Mouse (Mus musculus) lung, embryonic 15.5 days (tissue): Measurements from ENCODE around the gene Fam214b. TPM values are rescaled to one million over a fixed set of nuclear protein-coding genes. Genes with fewer than 3 reads are reported as not detected.

ENCODE experiments used
- ATAC-seq: fragments of 200-750 bp; cut with Nextera tagmentation; 2 replicates; pipeline ENCODE4 v1.8.0; 2017; ENCODE audit warnings: moderate number of reproducible peaks, borderline replicate concordance; ENCODE audit not compliant: low FRiP score, low TSS enrichment; ENCODE audit errors: extremely low read depth
- H3K27ac ChIP-seq: fragments of 300-500 bp; sonication (generic); 2 replicates; pipeline ENCODE4 v1.5.1; 2015; ENCODE audit warnings: moderate library complexity, mild to moderate bottlenecking, inconsistent platforms
- H3K27me3 ChIP-seq: fragments of 300-500 bp; sonication (generic); 2 replicates; pipeline ENCODE4 v1.6.1; 2015; ENCODE audit warnings: inconsistent platforms
- H3K36me3 ChIP-seq: fragments of 300-500 bp; sonication (generic); 2 replicates; pipeline ENCODE4 v1.6.1; 2015; ENCODE audit warnings: inconsistent platforms
- H3K4me1 ChIP-seq: fragments of 300-500 bp; sonication (generic); 2 replicates; pipeline ENCODE4 v1.6.1; 2015; ENCODE audit warnings: inconsistent platforms
- H3K4me2 ChIP-seq: fragments of 300-500 bp; sonication (generic); 2 replicates; pipeline ENCODE4 v1.6.1; 2015; ENCODE audit warnings: inconsistent platforms, mild to moderate bottlenecking, moderate library complexity
- H3K4me3 ChIP-seq: fragments of 300-500 bp; sonication (generic); 2 replicates; pipeline ENCODE4 v1.5.1; 2015; ENCODE audit warnings: mild to moderate bottlenecking, inconsistent platforms
- H3K9ac ChIP-seq: fragments of 300-500 bp; sonication (generic); 2 replicates; pipeline ENCODE4 v1.6.1; 2015; ENCODE audit warnings: inconsistent platforms
- H3K9me3 ChIP-seq: fragments of 300-500 bp; sonication (generic); 2 replicates; pipeline ENCODE4 v1.6.1; 2016; ENCODE audit warnings: inconsistent platforms
- WGBS: fragments of 180-500 bp; shearing (Covaris S2); methylation state at CpG from one replicate; pipeline ENCODE4 v1.1.7; 2015; 5-methylcytosine and 5-hydroxymethylcytosine counted together
- polyA plus RNA-seq: library from polyadenylated mRNA; unstranded; fragments of >200 nt; fragmentation: Nextera tagmentation; extraction: Ambion mirVana; gene quantifications from 2 replicates; pipeline ENCODE4 v1.2.1, GENCODE M21; 2015

Fam214b gene
- polyA plus RNA-seq, 1 experiment from 2014 or later: 11.2 TPM

DNA sequence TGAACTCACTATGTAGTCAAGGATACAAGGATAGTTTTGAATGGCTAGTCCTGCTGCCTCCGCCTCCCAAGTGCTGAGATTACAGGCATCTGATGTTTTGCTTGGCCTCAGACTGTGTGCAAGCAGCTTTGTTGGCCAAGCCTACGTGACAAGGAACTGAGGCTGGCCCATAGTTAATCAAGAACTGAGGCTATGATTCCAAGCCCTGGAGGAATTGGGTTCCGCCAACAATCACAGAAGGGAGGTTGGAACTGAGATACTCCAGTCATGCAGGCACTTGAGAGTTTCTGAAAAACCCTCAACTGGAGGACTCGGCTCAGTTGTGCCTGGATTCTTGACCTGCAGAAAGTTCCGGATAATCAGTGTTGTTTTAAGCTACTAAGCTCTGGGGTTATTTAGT is 11.6 kb upstream of the Fam214b start:
- Histone ChIP-seq H3K9me3 (no peaks in the 10 kb centered on the region), H3K4me3 (no peak overlapping the region), H3K27ac (no peak overlapping the region), H3K36me3 (no peaks in the 10 kb centered on the region), H3K4me1 (0 out of 2 replicates have a peak, but pooled peaks cover 5% of the 10 kb centered on the region), H3K27me3 (peaks cover 10% of the 10 kb centered on the region), H3K9ac (no peak overlapping the region), H3K4me2 (no peak overlapping the region)
- ATAC-seq: no peak
- 77% methylated on average over 5 of the region's 5 CpGs for WGBS

DNA sequence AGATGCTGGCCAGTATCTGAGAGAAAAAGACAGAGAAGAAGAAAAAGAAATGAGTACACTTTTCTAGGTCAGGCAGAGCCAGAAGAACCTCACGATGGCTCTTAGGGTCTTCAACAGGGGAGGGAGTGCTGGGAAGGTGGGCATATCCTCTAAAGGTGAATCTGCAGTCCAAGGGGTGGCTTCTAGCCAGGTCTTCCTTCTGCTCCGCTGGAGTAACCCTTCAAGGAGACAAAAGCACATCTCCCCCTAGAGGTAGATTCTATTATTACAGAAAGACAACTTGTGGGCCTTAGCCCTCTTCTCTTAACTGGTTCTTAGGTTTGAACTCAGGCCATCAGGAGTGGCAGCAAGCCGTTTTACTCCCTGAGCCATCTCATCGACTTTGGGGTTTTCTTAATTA is 6.6 kb upstream of the Fam214b start:
- Histone ChIP-seq H3K4me1 (no peaks in the 10 kb centered on the region), H3K27me3 (no peaks in the 10 kb centered on the region), H3K36me3 (no peaks in the 10 kb centered on the region), H3K9me3 (no peaks in the 10 kb centered on the region), H3K4me3 (no peak overlapping the region), H3K27ac (no peak overlapping the region), H3K4me2 (no peak overlapping the region), H3K9ac (no peak overlapping the region)
- WGBS: 18% methylated on average over 4 of the region's 4 CpGs
- no peak for ATAC-seq

DNA sequence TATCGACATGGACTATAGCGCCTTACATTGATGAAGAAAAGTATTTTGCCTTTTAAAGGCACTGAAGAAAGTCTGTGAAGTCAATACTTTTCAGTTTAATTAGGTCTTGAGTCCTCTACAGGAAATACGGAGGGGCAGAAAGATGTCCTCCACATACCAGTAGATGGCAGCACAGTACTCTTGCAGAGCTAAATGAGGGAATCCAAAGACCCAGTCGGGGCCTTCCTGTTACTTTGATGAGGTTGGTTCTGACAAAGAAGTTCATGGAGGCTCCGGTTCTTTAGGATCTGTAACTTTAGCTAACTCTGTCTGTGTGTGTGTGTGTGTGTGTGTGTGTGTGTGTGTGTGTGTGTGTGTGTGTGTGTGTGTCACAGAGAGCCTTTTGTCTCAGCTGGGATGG is 1.2 kb upstream of the Fam214b start:
- Histone ChIP-seq H3K9ac (no peak overlapping the region), H3K36me3 (no peaks in the 10 kb centered on the region), H3K4me2 (peak overlapping the region; percentile 90; the same call in 1 of the 2 replicates), H3K27ac (no peak overlapping the region), H3K9me3 (no peaks in the 10 kb centered on the region), H3K4me1 (peaks cover 24% of the 10 kb centered on the region), H3K4me3 (no peak overlapping the region), H3K27me3 (no peaks in the 10 kb centered on the region)
- WGBS: 3% methylated on average over 5 of the region's 5 CpGs
- no peak for ATAC-seq

DNA sequence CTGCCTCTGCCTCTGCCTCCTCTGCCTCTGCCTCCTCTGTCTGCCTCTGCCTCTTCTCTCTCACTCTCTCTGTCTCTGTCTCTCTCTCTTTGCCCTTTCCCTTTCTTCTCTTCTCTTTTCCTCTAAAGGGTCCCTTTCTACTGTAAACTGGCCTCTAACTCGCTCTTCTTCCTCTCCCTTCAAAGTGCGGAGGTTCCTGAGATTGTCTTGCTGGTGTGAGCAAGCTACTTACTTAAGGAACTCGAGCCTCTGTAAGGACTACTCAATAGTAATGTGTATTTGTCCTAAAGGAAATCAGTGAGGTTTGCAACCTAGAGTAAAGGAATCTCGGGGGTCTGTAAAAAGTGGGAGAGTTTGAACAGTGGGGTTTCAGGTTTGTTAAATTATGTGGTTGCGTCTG is 587 bp upstream of the Fam214b start:
- H3K27ac ChIP-seq: no peak overlapping the region
- 48% methylated on average over 5 of the region's 5 CpGs for WGBS

DNA sequence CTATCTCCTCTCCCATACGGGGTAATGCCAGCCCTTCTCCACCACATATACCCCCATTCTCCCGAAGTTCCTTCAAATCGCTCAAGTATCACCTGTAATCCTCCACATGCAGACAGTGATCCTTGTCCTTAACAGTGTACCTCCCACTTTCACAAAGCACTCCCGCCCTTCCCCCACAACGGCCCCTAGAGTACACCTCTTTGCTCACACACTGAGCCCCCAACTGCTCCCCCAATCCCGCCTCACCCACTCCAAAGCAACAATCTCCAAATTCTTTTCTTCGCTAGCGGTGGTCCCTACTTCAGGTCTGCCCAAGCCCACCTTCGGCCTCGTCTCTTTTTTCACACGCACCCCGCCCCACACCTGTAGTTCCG is 748 bp downstream of the Fam214b start:
- H3K27ac ChIP-seq: peak overlapping the region; percentile 72; the same call in 1 of the 2 replicates
- H3K9me3 ChIP-seq: no peaks in the 10 kb centered on the region
- H3K4me2 ChIP-seq: peak overlapping the region; percentile 90
- no peaks in the 10 kb centered on the region for H3K36me3 ChIP-seq
- H3K4me3 ChIP-seq: peak overlapping the region; percentile 55
- peaks cover 30% of the 10 kb centered on the region for H3K4me1 ChIP-seq
- WGBS: 4% methylated on average over 13 of the region's 13 CpGs
- H3K27me3 ChIP-seq: no peaks in the 10 kb centered on the region
- ATAC-seq: peak; percentile 2; the same call in 1 of the 2 replicates
- peak overlapping the region; percentile 29; the same call in 1 of the 2 replicates for H3K9ac ChIP-seq

More for the DNA sequence above, 587 bp upstream of the Fam214b start:
- no peak overlapping the region for H3K9ac ChIP-seq
- no peaks in the 10 kb centered on the region for H3K27me3 ChIP-seq
- H3K4me1 ChIP-seq: peaks cover 24% of the 10 kb centered on the region
- H3K9me3 ChIP-seq: no peaks in the 10 kb centered on the region
- peak overlapping the region; percentile 90; the same call in 1 of the 2 replicates for H3K4me2 ChIP-seq
- no peak overlapping the region for H3K4me3 ChIP-seq
- ATAC-seq: no peak
- no peaks in the 10 kb centered on the region for H3K36me3 ChIP-seq

DNA sequence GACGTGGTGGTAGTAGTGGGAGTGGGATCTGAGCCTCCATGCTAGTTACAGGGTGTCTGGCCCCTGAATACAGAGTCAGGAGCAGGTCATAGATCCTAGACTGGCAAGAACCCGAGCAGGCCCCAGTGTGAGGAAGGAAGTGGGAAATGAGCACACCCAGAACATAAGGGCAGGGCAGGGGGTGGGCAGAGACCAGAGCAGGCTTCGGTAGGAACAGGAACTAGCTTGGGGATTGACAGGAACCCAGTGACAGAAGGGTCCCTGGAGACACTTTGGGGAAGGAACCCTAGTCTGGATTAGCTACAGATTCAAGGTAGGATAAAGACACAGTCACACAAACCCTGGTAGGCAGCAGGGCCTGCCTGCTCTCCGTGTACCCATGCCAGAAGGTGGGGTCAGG is 1.3 kb downstream of the Fam214b start:
- Histone ChIP-seq H3K4me2 (peak overlapping the region; percentile 90), H3K4me3 (peak overlapping the region; percentile 55), H3K36me3 (no peaks in the 10 kb centered on the region), H3K9me3 (no peaks in the 10 kb centered on the region), H3K9ac (no peak overlapping the region), H3K27me3 (no peaks in the 10 kb centered on the region), H3K27ac (peak overlapping the region; percentile 72), H3K4me1 (peaks cover 31% of the 10 kb centered on the region)
- 22% methylated on average over 4 of the region's 4 CpGs for WGBS
- no peak for ATAC-seq

DNA sequence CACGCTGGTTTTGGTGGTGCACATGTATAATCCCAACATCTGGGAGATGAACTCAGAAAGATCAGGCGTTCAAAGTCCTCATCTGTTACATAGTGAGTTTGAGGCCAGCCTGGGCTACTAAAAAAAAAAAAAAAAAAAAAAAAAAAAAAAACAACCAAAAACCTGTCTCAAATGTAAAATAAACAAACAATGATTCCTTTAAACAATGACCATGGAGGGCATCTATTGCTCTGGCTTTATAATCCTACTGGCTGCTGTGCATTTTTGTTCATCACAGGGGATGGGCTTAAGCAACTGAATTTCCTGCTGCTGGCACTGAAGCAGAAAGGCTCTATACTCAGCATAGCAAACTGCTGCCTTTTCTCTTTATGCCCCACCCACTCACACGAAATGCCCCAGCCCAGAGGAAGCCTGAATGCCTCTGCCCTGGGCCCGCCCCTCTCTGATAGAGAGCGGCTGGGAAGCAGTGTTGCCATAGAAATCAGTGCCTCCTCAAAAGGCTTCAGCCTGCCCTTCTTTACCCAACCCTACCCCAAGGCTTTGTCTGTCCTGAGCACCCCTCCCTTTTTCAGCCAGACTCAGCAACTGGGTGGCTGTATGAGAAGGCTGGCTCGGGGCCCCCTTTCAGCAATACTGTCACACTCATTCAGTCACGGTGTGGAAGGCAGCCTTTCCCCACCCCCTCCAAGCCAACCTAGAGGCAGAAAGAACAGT is 2.2 kb downstream of the Fam214b start:
- H3K9me3 ChIP-seq: no peaks in the 10 kb centered on the region
- peak overlapping the region; percentile 14; the same call in 1 of the 2 replicates for H3K4me3 ChIP-seq
- no peaks in the 10 kb centered on the region for H3K36me3 ChIP-seq
- WGBS: 11% methylated on average over 7 of the region's 7 CpGs
- H3K27ac ChIP-seq: peak overlapping the region; percentile 72
- 0 out of 2 replicates have a peak overlapping the region, but pooled peaks have one; percentile 10 for H3K9ac ChIP-seq
- no peaks in the 10 kb centered on the region for H3K27me3 ChIP-seq
- ATAC-seq: peak; percentile 12; the same call in 1 of the 2 replicates
- H3K4me1 ChIP-seq: peaks cover 39% of the 10 kb centered on the region
- H3K4me2 ChIP-seq: peak overlapping the region; percentile 90

DNA sequence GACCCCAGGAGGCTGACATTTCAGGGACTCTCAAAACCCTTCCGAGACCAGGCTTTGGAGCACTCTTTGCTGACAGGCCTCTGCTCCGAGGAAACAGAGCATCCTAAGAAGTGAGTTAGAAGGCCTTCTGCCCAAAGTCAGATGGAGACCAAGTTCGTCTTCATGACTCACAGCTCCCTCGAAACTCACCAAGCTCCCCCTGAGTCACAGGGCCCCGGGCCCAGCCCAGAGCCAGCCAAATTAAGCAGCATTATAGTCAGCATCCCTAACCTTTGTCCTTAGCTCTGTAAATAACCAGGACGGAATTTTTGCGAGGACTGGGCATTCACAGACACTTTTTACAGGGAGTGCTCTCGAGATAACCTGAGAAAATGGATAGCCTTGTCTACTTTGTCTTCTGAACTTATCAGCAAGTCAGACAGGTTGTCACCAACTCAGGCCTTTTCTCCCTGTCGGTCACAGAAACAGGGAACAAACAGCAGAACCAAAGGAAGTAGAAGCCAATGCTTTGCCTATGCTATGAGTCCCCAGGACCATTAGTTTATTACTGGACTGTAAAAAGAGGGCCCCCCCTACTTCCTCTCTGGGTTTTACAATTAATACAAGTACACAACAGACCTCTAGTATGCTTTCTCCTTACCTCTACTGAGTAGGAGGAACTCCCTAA is 5.0 kb downstream of the Fam214b start:
- H3K4me2 ChIP-seq: no peak overlapping the region
- peaks cover 42% of the 10 kb centered on the region for H3K4me1 ChIP-seq
- WGBS: 63% methylated on average over 9 of the region's 9 CpGs
- H3K27me3 ChIP-seq: no peaks in the 10 kb centered on the region
- no peak overlapping the region for H3K9ac ChIP-seq
- peaks cover 8% of the 10 kb centered on the region for H3K36me3 ChIP-seq
- H3K27ac ChIP-seq: no peak overlapping the region
- H3K4me3 ChIP-seq: no peak overlapping the region
- ATAC-seq: no peak
- no peaks in the 10 kb centered on the region for H3K9me3 ChIP-seq

DNA sequence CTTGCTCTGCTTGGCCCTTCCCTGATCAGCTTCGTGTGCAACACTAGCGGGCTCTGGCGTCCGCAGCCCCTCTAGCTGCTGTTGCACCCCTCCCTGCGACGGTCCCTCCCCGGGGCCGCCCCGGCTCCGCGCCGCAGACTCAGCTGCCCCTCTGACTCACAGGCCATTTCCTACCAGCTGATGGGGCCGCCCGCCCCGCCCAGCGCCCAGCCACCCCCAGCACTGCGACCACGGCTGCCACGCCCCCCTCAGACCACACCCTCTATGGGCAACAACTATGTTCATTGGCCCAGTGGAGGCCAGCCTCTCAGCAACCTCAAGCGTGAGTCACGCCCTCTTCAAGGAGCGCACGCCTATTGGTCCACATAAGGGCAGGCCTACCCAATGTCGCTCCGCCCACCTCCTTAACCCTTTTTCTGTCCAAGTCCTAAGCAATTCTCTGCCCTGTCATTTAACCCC is 5.9 kb downstream of the Fam214b start:
- Histone ChIP-seq H3K4me3 (peak overlapping the region; percentile 77), H3K9ac (peak overlapping the region; percentile 73), H3K4me1 (peaks cover 38% of the 10 kb centered on the region), H3K9me3 (no peaks in the 10 kb centered on the region), H3K36me3 (peaks cover 11% of the 10 kb centered on the region), H3K27ac (peak overlapping the region; percentile 71), H3K4me2 (peak overlapping the region; percentile 90), H3K27me3 (no peaks in the 10 kb centered on the region)
- peak; percentile 97 for ATAC-seq
- WGBS: under 1% methylated on average over 25 of the region's 25 CpGs

DNA sequence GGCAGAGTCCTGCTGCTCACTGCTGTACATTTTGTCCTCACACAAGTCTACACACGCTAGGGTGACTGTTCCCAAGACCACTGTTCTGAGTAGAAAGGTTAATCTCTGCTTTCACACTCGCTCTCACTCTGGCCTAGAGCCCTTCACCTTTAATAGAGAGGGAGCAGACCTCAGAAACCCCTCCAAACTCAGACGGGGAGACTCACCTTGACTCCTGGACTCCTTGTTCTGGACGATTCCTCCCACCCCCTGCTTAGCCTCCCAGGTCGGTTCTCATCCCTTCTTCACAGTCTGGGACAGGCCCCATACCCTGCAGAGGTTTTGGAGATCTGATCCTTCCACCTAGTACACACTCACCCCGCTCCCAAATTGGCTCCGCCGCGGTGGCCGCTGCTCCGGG is 6.4 kb downstream of the Fam214b start:
- Histone ChIP-seq H3K4me1 (peaks cover 32% of the 10 kb centered on the region), H3K4me3 (peak overlapping the region; percentile 77), H3K27me3 (no peaks in the 10 kb centered on the region), H3K9me3 (no peaks in the 10 kb centered on the region), H3K9ac (peak overlapping the region; percentile 73), H3K27ac (peak overlapping the region; percentile 71), H3K4me2 (peak overlapping the region; percentile 90), H3K36me3 (peaks cover 14% of the 10 kb centered on the region)
- WGBS: 5% methylated on average over 11 of the region's 11 CpGs
- no peak; the same call in 1 of the 2 replicates for ATAC-seq

DNA sequence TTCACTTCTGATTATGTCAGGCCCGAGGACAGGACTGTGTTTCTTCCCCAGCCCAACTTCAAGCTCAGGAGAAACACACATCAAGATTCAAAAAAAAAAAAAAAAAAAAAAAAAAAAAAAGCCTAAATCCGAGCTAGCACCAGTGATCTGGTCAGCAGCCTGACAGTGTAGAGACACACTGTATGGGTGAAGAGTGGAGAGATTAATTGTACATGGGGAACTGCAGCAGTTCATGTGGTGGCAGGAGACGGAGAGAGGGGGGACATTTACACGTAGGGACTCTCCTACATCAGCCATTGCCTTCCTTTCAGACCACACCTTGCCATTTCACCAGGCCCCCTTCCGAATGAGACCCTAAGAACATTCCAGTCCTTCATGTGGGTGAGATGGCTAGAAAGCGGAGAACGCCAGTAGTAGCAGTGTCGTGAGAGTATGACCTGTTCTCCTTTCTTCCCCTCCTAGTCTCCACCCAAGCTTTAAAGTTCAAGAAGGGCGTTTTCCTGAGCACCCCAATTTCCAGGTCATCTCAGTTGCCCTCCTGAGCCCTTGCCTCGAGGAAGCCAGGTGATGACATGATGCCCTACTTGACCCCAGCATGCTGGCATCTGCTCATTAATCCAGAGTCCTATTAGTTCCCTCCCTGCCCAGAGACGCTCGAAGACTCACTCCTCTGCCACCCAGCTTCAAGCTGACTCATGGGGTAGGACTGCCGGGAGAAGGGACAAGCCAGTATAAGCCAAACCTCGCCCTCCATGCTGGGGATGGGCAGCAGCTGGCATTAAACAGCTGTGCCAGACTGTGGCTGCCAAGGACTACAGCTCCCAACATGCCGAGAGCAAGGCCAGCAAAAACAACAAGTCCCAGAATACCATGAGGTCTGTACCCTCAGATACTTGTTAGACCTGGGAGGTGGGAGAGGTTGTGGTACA is 7.2 kb downstream of the Fam214b start:
- peaks cover 25% of the 10 kb centered on the region for H3K4me1 ChIP-seq
- no peak for ATAC-seq
- peaks cover 18% of the 10 kb centered on the region for H3K36me3 ChIP-seq
- 51% methylated on average over 15 of the region's 15 CpGs for WGBS
- H3K9ac ChIP-seq: peak overlapping the region; percentile 73
- peak overlapping the region; percentile 90 for H3K4me2 ChIP-seq
- no peaks in the 10 kb centered on the region for H3K27me3 ChIP-seq
- H3K27ac ChIP-seq: peak overlapping the region; percentile 71; the same call in 1 of the 2 replicates
- H3K4me3 ChIP-seq: peak overlapping the region; percentile 77
- no peaks in the 10 kb centered on the region for H3K9me3 ChIP-seq
